ENCODE assay signal across 38 mouse cellular contexts in genomic region chr17:18889745-18890329, GRCm38 (mm10). TPM values are rescaled to one million over a fixed set of nuclear protein-coding genes. Genes with fewer than 3 reads are reported as not detected.
DNase-seq lines count a peak whose midpoint lies in the region; ATAC-seq and TF ChIP-seq lines count a peak whose summit lies in the region.
"Had no signal": no experiment of that assay in that cellular context is flagged by ENCODE, and none has a peak within 500 bp of the region (broad histone marks: within the 10 kb centered on the region; RNA-seq: fewer than 3 reads in every experiment).

No protein-coding gene starts in this region.

- TF ChIP-seq POLR2A in MEL (IDR thresholded peaks at IDR 0.05; ENCODE audit: control insufficient read depth in 1 of 2, insufficient read depth in 1 of 2, low read depth in 1 of 2, low read length in 2 of 2, poor library complexity in 1 of 2): no peak
- no peak for TF ChIP-seq POLR2A in thymus, adult 2 months (IDR thresholded peaks at IDR 0.05; ENCODE audit: control insufficient read depth, extremely low read depth, insufficient read depth, low read length, poor library complexity)

- TF ChIP-seq RAD21 in MEL (IDR thresholded peaks at IDR 0.05; ENCODE audit: low read depth, low read length): peak; percentile 32

- H3K9me3 ChIP-seq in MEL (replicated peaks; ENCODE audit: insufficient read depth, low read length): no peaks in the 10 kb centered on the region
- no peaks in the 10 kb centered on the region for H3K9me3 ChIP-seq in intestine, postnatal 0 days (ENCODE audit: control insufficient read depth)

- TF ChIP-seq EP300 in MEL (IDR thresholded peaks at IDR 0.05; ENCODE audit: low read depth in 1 of 2, low read length in 2 of 2): no peak

- H3K4me1 ChIP-seq in MEL (ENCODE audit: control insufficient read depth in 1 of 2, insufficient read depth in 2 of 2, low read length in 2 of 2): peaks cover 0 to 2% of the 10 kb centered on the region in 2 experiments; a peak in 1 of 4 replicates
- H3K4me1 ChIP-seq in thymus, adult 2 months (replicated peaks; ENCODE audit: control insufficient read depth, insufficient read depth, low read length): no peaks in the 10 kb centered on the region
- no peaks in the 10 kb centered on the region for H3K4me1 ChIP-seq in intestine, postnatal 0 days (replicated peaks; ENCODE audit: control insufficient read depth, insufficient read depth, low read length)
- H3K4me1 ChIP-seq: heart, embryonic 13.5 days; liver, embryonic 12.5 days; midbrain, embryonic 13.5 days had no signal

- H3K9ac ChIP-seq in MEL (ENCODE audit: control insufficient read depth, low read depth, low read length, poor library complexity, severe bottlenecking): peak overlapping the region; percentile 25; the same call in 1 of the 2 replicates
- no peak overlapping the region for H3K9ac ChIP-seq in intestine, postnatal 0 days (ENCODE audit: low read depth, low read length)
- H3K9ac ChIP-seq: forebrain, postnatal 0 days; heart, embryonic 13.5 days; hindbrain, embryonic 14.5 days; liver, embryonic 12.5 days; liver, postnatal 0 days; midbrain, embryonic 13.5 days had no signal

- peak in 1 of 3 experiments; percentile 9; a peak in 1 of 6 replicates for TF ChIP-seq CTCF in MEL (IDR thresholded peaks at IDR 0.05 in 2 of 3, conservative IDR thresholded peaks at IDR 0.05 in 1 of 3; ENCODE audit: control insufficient read depth in 1 of 3, insufficient read depth in 1 of 3, low read depth in 2 of 3, low read length in 3 of 3, poor library complexity in 1 of 3, severe bottlenecking in 1 of 3)
- TF ChIP-seq CTCF in thymus, adult 2 months (IDR thresholded peaks at IDR 0.05; ENCODE audit: borderline replicate concordance, control insufficient read depth, extremely low read depth, insufficient read depth, low read length, poor library complexity): no peak
- no peak for TF ChIP-seq CTCF in intestine, postnatal 0 days (IDR thresholded peaks at IDR 0.05; ENCODE audit: low read depth)

- no peaks in the 10 kb centered on the region; a peak in 1 of 4 replicates for H3K36me3 ChIP-seq in MEL (ENCODE audit: control insufficient read depth in 1 of 2, insufficient read depth in 2 of 2, low read length in 2 of 2)
- no peaks in the 10 kb centered on the region for H3K36me3 ChIP-seq in thymus, adult 2 months (ENCODE audit: control insufficient read depth, insufficient read depth, low read length)
- H3K36me3 ChIP-seq in intestine, postnatal 0 days (ENCODE audit: control insufficient read depth, insufficient read depth): no peaks in the 10 kb centered on the region
- H3K36me3 ChIP-seq: heart, embryonic 13.5 days; liver, embryonic 12.5 days; midbrain, embryonic 13.5 days had no signal

- H3K4me3 ChIP-seq in MEL (ENCODE audit: control insufficient read depth in 1 of 2, insufficient read depth in 1 of 2, low read depth in 2 of 2, low read length in 2 of 2): peak overlapping the region; percentile 46 to 60
- H3K4me3 ChIP-seq in thymus, adult 2 months (ENCODE audit: control insufficient read depth, insufficient read depth, low read length): no peak overlapping the region
- no peak overlapping the region for H3K4me3 ChIP-seq in intestine, postnatal 0 days (ENCODE audit: low read depth, low read length)
- H3K4me3 ChIP-seq: erythroblast, embryonic 14.5 days; heart, embryonic 13.5 days; left cerebral cortex, adult 2 months; liver, embryonic 12.5 days; midbrain, embryonic 13.5 days had no signal

- WGBS in thymus, adult 2 months: 88% methylated on average over 6 of the region's 6 CpGs
- WGBS in intestine, postnatal 0 days: 84% methylated on average over 6 of the region's 6 CpGs

- ATAC-seq in intestine, postnatal 0 days: no peak
- ATAC-seq: forebrain, postnatal 0 days; liver, embryonic 12.5 days; liver, postnatal 0 days; midbrain, embryonic 13.5 days had no signal

- H3K4me2 ChIP-seq in intestine, postnatal 0 days (replicated peaks; ENCODE audit: low read depth): no peak overlapping the region
- H3K4me2 ChIP-seq: heart, embryonic 13.5 days; hindbrain, embryonic 14.5 days; liver, embryonic 12.5 days; midbrain, embryonic 13.5 days had no signal

- H3K79me2 ChIP-seq in MEL (ENCODE audit: control insufficient read depth, insufficient read depth, low read length, poor library complexity): no peaks in the 10 kb centered on the region

- H3K27me3 ChIP-seq in MEL (ENCODE audit: control insufficient read depth in 1 of 2, insufficient read depth in 2 of 2, low read length in 2 of 2): no peaks in the 10 kb centered on the region
- no peaks in the 10 kb centered on the region for H3K27me3 ChIP-seq in thymus, adult 2 months (ENCODE audit: control insufficient read depth, insufficient read depth, low read length)
- H3K27me3 ChIP-seq in intestine, postnatal 0 days (replicated peaks; ENCODE audit: control insufficient read depth, insufficient read depth, low read length): no peaks in the 10 kb centered on the region
- H3K27me3 ChIP-seq: heart, embryonic 13.5 days; liver, embryonic 12.5 days; midbrain, embryonic 13.5 days had no signal

- peak; percentile 10 for DNase-seq in adrenal gland, adult 2 months
- DNase-seq in adrenal gland, adult 8-10 months: no peak
- peak; percentile 63 for DNase-seq in MEL (ENCODE audit: low read depth, low spot score)
- peak; percentile 13 for DNase-seq in induced T-regulatory cell, adult 2 months (ENCODE audit: low read depth)
- DNase-seq in urinary bladder, postnatal 36 days (ENCODE audit: low spot score in 2 of 2): no peak
- DNase-seq in thymus, adult 2 months: no peak
- no peak for DNase-seq in lung, postnatal 14 days
- DNase-seq: cerebellum, adult 18-20 months; cerebellum, postnatal 10 days; forebrain, postnatal 0 days; gastrocnemius, postnatal 10 days; heart, postnatal 10 days; kidney, adult 2 months; left cerebral cortex, postnatal 4 days; liver, postnatal 0 days; spleen, adult 18-20 months; thymus, adult 18-20 months; thymus, postnatal 4 days had no signal

- H3K27ac ChIP-seq in MEL (ENCODE audit: control insufficient read depth, low read depth, low read length): no peak overlapping the region
- H3K27ac ChIP-seq in thymus, adult 2 months (ENCODE audit: control insufficient read depth, insufficient read depth, low read length): no peak overlapping the region
- no peak overlapping the region for H3K27ac ChIP-seq in intestine, postnatal 0 days (ENCODE audit: low read depth, low read length)
- H3K27ac ChIP-seq: heart, embryonic 13.5 days; hindbrain, embryonic 14.5 days; kidney, postnatal 0 days; left cerebral cortex, adult 2 months; liver, embryonic 12.5 days; macrophage; midbrain, embryonic 13.5 days; stomach, postnatal 0 days had no signal

TF ChIP-seq in MEL, 35 proteins besides CTCF, POLR2A, EP300 and RAD21:
- TF ChIP-seq TAL1 (IDR thresholded peaks at IDR 0.05; ENCODE audit: low read length) (no peak), RCOR1 (IDR thresholded peaks at IDR 0.05; ENCODE audit: low read depth, low read length) (no peak), MYB (IDR thresholded peaks at IDR 0.05; ENCODE audit: low read depth, low read length) (no peak), MAZ (IDR thresholded peaks at IDR 0.05; ENCODE audit: low read depth, low read length) (no peak), CHD2 (IDR thresholded peaks at IDR 0.05; ENCODE audit: low read length) (no peak), MAX (IDR thresholded peaks at IDR 0.05; ENCODE audit: low read length) (no peak), CHD1 (IDR thresholded peaks at IDR 0.05; ENCODE audit: low read depth, low read length) (no peak), MYC (IDR thresholded peaks at IDR 0.05; ENCODE audit: low read depth, low read length) (no peak), GABPA (IDR thresholded peaks at IDR 0.05; ENCODE audit: low read depth, low read length) (no peak), USF1 (IDR thresholded peaks at IDR 0.05; ENCODE audit: low read depth, low read length) (no peak), ZC3H11A (IDR thresholded peaks at IDR 0.05; ENCODE audit: low read depth, low read length) (no peak), SMC3 (IDR thresholded peaks at IDR 0.05; ENCODE audit: low read depth, low read length) (peak; percentile 35), ZNF384 (IDR thresholded peaks at IDR 0.05; ENCODE audit: low read depth, low read length) (0 out of 2 replicates have a peak, but pooled peaks have one; percentile 20), E2F4 (IDR thresholded peaks at IDR 0.05; ENCODE audit: borderline replicate concordance, low read depth, low read length) (no peak), ZMIZ1 (IDR thresholded peaks at IDR 0.05; ENCODE audit: low read depth, low read length) (no peak), TCF12 (IDR thresholded peaks at IDR 0.05; ENCODE audit: low read depth, low read length) (no peak), BHLHE40 (IDR thresholded peaks at IDR 0.05; ENCODE audit: borderline replicate concordance, low read depth, low read length) (no peak), NRF1 (IDR thresholded peaks at IDR 0.05; ENCODE audit: insufficient read depth, low read depth, low read length, poor library complexity, severe bottlenecking) (no peak)

RNA-seq across cellular contexts. Expression of gene Vmn2r97, which starts 24.3 kb away (rescaled TPM):
- under 1 TPM; 0.03 to 0.14 TPM for total RNA-seq in adrenal gland, adult 2 months (2021)
- not detected in 2 replicates for polyA plus RNA-seq in adrenal gland, adult 2 months (2012; rRNA removed)
- under 1 TPM in 2 of 4 experiments, not detected in 2; 0.10 to 0.25 TPM for total RNA-seq in adrenal gland, adult 8-10 months (2022)
- total RNA-seq in MEL (2012; rRNA removed): not detected in 2 replicates
- polyA plus RNA-seq in MEL (2012; ENCODE audit: insufficient read depth in 1 of 2, insufficient read length in 2 of 2, low read depth in 1 of 2, low replicate concordance in 2 of 2, missing spikeins in 1 of 2): under 1 TPM in 1 of 2 experiments, not detected in 1; 0.15 TPM
- 0.01 TPM in 1 of 2 replicates, not detected in the other for polyA plus RNA-seq in thymus, adult 2 months (2012; rRNA removed)
- not detected in 2 replicates for polyA plus RNA-seq in intestine, postnatal 0 days (2015; fragmentation: Nextera tagmentation; extraction: Ambion mirVana)
- total RNA-seq: common myeloid progenitor, adult 5-6 weeks; forebrain, postnatal 0 days; gastrocnemius, postnatal 10 days; heart, adult 8-10 months; heart, postnatal 10 days; layer of hippocampus, adult 18-20 months; layer of hippocampus, postnatal 10 days; left cerebral cortex, postnatal 4 days; megakaryocyte-erythroid progenitor cell, adult 5-6 weeks had no signal
- polyA plus RNA-seq: brain, embryonic 14.5 days; forebrain, postnatal 0 days; gonadal fat pad, adult 2 months; heart, embryonic 13.5 days; intestine, embryonic 14.5 days; kidney, adult 2 months; kidney, postnatal 0 days; liver, postnatal 0 days; lung, embryonic 16.5 days; macrophage; neural tube, embryonic 11.5 days; stomach, postnatal 0 days had no signal

Comparison
In these comparisons a context has a peak if more than half of its experiments do, and no peak if none do; other contexts are left out.
1. DNase-seq: peak in adrenal gland, adult 2 months (single experiment), MEL (single experiment) and induced T-regulatory cell, adult 2 months (single experiment); none in adrenal gland, adult 8-10 months (single experiment), urinary bladder, postnatal 36 days (0 of 2), thymus, adult 2 months (single experiment) and lung, postnatal 14 days (single experiment).
2. H3K4me3 ChIP-seq: peak in MEL (2 of 2); none in thymus, adult 2 months (single experiment) and intestine, postnatal 0 days (single experiment).